Mouse (Mus musculus) frontal cortex, adult 2 months (tissue): ENCODE results near the gene Cntd1. TPM values are rescaled to one million over a fixed set of nuclear protein-coding genes. Genes with fewer than 3 reads are reported as not detected.
A peak's percentile ranks its signal among the peaks of the same experiment; 100 is the strongest.

ENCODE experiments used
- DNase-seq, 2 experiments: peaks; one replicate each; pipeline ENCODE4 v3.0.0; 2022; ENCODE audit warnings: low spot score in 1 of 2; ENCODE audit errors: extremely low spot score in 1 of 2
- polyA plus RNA-seq: library from polyadenylated mRNA; depleted of rRNA; stranded (reverse); fragments of >200 nt; gene quantifications from 2 replicates; pipeline ENCODE4 v1.2.3, GENCODE M21; 2012; rRNA removed

The Cntd1 gene
- 0.71 and 0.84 TPM in 2 replicates for polyA plus RNA-seq

GRCm38 (mm10) chr11:101278223-101279192, at the start of gene Cntd1, which contains the start of gene Coa3:
Gene Cntd1, plus strand, starts transcription at chr11:101279012.
Gene Coa3, minus strand, starts transcription at chr11:101279114.
- peak; percentile 79 to 90 for DNase-seq

DNA sequence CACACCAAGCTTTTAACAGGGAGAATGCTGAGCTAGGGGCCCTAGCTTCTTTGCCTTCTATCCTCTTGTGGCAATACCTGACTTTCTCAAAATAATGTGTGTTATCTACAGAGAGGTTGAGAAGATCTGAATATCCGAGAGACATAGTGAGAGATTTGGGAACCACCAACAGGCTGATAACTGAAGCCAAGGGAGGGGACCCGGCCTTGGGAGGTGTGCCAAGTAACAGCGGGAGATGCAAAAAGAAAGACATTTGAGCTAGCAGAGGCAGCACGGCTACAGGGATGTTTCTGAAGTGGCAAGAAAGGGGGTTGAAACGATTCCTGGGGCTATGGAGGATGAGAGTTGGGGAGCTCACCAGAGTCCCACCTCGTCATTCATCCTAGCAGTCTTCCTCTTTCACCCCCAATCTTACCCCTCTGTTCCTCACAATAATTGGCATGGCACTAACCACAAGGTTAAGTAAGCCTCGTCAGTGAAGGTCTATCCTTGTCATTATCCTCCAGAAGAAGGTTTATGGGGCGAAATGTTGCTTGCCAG, 49.4 kb upstream of the Cntd1 start:
- no peak for DNase-seq

DNA sequence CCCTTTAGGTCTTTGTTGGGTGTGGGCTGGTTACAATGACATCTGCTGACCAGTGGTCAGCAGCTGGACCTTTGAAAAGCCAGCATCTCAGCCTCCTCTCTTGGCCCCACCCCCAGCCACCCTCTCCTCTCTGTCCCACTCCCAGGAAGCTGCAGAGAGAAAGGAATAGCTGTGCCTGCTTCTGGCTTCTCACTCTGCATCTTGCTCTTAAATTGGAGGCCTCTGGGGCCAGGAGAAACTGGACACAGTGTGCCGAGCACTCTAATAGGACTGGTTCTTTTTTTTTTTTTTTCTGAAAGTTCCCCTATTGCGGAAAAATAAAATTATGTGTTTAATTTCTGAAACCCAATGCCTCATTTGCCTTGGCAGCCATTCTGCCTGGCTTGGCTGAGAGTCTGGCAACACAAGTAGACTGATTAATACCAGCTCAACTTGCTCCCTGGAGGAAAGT, 48.7 kb upstream of the Cntd1 start:
- no peak for DNase-seq

- DNase-seq, result no peak
Observed at GRCm38 (mm10) chr11:101230526-101230925, 48.3 kb upstream of the Cntd1 start.

GRCm38 (mm10) chr11:101230991-101231871, 47.6 kb upstream of the Cntd1 start:
- no peak for DNase-seq

- no peak for DNase-seq
Observed at GRCm38 (mm10) chr11:101232010-101232839, 46.6 kb upstream of the Cntd1 start.

DNA sequence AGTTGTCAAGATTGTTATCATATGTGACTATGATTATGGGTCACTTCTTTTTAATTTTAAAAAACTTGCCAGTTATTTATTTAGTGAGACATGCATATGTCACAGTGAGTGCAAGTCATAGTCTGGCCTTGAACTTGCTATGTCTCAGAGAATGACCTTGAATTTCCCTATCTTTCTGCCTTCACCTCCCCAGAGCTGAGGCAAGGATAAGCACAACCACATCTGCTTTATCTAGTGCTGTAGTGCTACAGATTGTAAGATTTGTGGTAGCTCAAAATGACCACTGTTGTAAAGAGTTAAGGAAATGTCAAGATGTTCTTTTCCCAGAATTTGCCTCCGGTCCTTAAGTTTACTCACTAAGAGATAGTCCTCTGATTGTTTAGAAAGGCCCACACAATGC, 45.6 kb upstream of the Cntd1 start:
- DNase-seq, result no peak

DNA sequence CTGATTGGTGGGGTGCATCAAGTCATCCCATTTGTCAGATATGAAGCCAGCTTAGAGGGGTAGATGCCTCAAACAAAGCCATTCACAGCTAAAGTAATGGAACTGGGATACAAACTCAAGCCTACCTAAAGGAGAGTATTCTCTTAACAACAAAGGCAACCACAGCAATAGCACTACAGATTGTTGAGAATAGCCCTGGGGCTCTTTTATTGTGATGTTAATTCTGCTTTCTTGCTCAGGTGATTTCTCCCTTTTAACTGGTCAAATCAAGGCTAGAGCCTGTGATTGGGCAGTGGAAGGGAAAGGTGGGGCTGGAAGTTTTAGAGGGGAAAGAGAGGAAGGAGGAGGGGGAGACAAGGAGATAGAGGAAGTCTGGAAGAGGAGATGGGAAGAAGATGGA, 44.7 kb upstream of the Cntd1 start:
- DNase-seq, result no peak

- DNase-seq, result no peak
Observed at GRCm38 (mm10) chr11:101235429-101235828, 43.4 kb upstream of the Cntd1 start.

DNA sequence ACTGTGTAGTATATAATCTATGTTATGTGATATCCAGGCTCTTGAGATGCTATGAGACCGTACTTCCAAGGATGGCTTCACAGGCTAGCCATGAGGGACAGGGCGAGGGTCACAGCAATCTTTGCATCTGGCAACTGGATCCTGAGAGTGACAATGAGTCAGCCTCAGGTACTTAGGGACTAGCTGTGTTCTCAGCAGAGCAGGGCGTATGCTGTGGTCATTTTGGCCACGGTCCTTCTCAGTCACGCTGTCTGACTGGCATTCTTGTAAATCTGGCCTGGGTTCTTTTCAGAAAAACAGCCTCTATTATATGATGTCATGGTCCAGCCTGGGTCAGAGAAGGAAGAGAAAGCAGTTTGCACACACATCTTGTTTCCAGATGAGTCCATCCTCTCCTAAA, 42.0 kb upstream of the Cntd1 start:
- no peak for DNase-seq

- DNase-seq, result peak in 1 of 2 experiments; percentile 59
Observed at GRCm38 (mm10) chr11:101238071-101238647, 40.7 kb upstream of the Cntd1 start.

GRCm38 (mm10) chr11:101245071-101245470, 33.7 kb upstream of the Cntd1 start:
- DNase-seq, result no peak

GRCm38 (mm10) chr11:101245855-101246701, 32.7 kb upstream of the Cntd1 start, which contains the start of gene Ramp2:
Gene Ramp2, plus strand, starts transcription at chr11:101246028.
- DNase-seq, result peak in 1 of 2 experiments; percentile 28

GRCm38 (mm10) chr11:101246702-101247012, 32.2 kb upstream of the Cntd1 start:
- no peak for DNase-seq

- no peak for DNase-seq
Observed at GRCm38 (mm10) chr11:101247521-101248030, 31.2 kb upstream of the Cntd1 start.

DNA sequence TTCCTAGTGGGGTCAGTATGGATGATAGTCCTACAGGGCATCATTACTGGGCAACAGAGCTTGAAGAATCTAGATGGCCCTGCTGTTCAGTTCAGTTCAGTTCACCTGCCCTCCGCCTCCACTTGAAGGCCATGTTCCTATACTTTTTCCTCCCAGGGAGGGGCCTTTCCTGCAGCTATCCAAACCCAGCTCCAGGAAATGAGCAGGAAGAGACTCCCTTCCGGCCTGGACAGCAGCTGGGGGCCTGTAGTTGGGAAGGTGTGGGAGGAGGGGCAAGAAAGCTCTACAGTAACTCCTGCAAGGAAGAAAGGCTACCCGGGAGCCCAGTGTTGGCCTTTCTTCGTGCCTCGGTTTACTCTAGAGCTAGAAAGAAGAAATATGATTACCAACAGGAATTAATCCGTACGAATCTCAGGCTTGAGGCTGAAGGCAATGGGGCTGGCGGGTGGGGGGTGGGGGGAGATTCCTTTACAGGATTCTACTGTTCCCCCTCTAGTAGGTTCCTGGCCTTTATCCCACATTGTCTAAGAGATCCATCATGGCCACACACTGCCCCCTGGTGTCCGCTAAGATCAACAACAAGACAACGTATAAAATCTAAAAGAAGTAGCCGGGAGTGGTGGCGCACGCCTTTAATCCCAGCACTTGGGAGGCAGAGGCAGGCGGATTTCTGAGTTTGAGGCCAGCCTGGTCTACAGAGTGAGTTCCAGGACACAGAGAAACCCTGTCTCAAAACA, 30.4 kb upstream of the Cntd1 start:
- DNase-seq, result peak in 1 of 2 experiments; percentile 79

- no peak for DNase-seq
Observed at GRCm38 (mm10) chr11:101251031-101251430, 27.8 kb upstream of the Cntd1 start.

GRCm38 (mm10) chr11:101252941-101253340, 25.9 kb upstream of the Cntd1 start:
- DNase-seq, result no peak
